Mouse (Mus musculus) heart, postnatal 36 days (tissue): Measurements from ENCODE around the gene Arhgap20. TPM values are rescaled to one million over a fixed set of nuclear protein-coding genes. Genes with fewer than 3 reads are reported as not detected.

Experiments
- total RNA-seq, 2 experiments: library from RNA; stranded (reverse); gene quantifications; 2 replicates each; pipeline ENCODE4 v1.2.3; 2021

Arhgap20 gene
- total RNA-seq, 2 experiments from 2014 or later, result 28.1 to 29.9 TPM

Other genes with a start within 250 kb of the Arhgap20 start
- 100 to 1,000 TPM; 100 to 123 TPM for gene Fdx1, start 198.2 kb downstream of the Arhgap20 start, total RNA-seq